Mouse (Mus musculus) ES-E14 (cell line): Measurements from ENCODE around the gene Pxdc1.

ENCODE experiments used
- ZC3H11A ChIP-seq: IDR thresholded peaks from 2 replicates; pipeline ENCODE4 v1.6.1; 2012; ENCODE audit warnings: low read depth, mild to moderate bottlenecking, inconsistent platforms, low read length, borderline replicate concordance
- ZNF384 ChIP-seq: IDR thresholded peaks from 2 replicates; pipeline ENCODE4 v1.6.1; 2012; ENCODE audit warnings: low read depth, low read length, inconsistent platforms

DNA sequence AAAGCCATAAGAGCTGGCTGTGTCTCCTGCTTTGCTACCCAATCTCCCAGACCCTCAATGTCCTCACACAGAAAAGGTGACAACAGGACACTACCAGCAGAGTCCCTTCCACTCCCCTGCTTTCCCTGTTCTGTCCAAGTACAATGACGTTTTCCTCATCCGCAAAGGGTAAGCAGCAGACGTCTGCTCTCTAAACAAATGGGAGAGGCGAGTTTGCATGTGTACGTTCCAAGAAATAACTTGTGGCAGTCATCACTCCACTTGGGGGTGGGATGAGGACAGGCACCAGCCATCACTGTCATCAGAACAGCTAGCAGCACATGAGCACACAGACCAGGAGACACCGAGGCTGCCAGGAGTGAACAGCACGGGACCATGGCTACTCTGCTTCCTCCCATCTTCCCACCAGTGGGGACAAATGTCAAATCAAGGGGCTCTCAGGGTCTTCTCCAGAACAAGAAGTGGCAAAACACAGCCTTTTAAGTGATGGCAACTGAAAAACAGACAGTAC lies 7.0 kb downstream of the Pxdc1 start:
- TF ChIP-seq ZNF384: no peak
- no peak for TF ChIP-seq ZC3H11A
